Mouse (Mus musculus): ENCODE results near the gene Herc2. TPM values are rescaled to one million over a fixed set of nuclear protein-coding genes. Genes with fewer than 3 reads are reported as not detected.

The Herc2 gene
- polyA plus RNA-seq, 1 experiment: 26.0 TPM

DNA sequence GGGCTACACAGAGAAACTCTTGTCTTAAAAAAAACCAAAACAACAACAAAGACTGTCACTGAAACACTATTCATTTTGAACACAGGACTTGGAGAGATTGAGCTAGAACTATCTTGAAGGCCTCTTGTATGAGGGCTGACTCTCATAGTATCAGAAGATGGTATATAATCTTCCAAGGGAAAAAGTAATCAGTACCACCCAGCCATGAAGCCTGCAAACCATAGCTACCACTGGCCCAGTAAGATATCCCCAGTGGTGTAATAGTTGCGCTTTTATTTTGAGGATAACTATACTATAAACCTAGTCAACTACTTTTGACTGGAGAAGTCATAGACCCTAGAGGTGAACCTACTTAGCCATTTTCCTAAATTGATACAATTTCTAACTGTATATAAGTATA, 16.6 kb downstream of the Herc2 start:
- no peak for DNase-seq (ENCODE audit: low spot score)

DNA sequence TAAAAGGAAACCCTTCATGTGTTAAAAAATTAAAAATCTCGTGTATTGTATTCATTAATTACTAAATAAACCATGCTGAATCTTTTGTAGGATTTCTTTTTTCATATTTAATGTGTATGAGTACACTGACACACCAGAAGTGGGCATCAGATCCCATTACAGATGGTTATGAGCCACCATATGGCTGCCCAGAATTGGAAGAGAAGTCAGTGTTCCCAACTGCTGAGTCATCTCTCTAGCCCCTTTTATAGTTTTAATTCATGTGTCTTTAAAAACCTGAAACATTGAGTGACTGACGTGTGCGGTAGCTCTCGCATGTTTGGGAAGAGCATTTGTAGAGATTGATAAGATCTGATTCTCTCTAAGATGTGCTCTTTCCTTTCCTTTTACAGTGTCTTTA, 21.7 kb downstream of the Herc2 start:
- no peak for DNase-seq (ENCODE audit: low spot score)

DNA sequence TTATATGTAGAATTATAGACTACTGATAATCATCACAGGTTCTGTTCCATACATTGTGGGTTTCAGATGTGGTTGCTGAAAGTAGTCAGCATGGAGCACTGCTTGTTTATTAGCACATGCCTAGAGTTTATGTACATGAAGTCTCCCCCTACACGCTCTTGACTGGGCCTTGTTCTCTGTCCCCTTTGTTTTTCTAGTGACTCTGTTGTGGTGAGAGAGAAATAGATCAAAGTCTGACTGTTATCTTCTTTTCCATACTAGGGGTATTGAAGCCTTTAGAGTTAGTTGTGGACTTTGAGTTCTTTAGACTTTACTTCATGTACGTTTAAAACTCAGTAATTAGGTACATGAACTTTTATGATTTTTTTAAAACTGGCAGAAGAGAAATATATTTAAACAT, 33.0 kb downstream of the Herc2 start:
- no peak for DNase-seq (ENCODE audit: low spot score)

DNA sequence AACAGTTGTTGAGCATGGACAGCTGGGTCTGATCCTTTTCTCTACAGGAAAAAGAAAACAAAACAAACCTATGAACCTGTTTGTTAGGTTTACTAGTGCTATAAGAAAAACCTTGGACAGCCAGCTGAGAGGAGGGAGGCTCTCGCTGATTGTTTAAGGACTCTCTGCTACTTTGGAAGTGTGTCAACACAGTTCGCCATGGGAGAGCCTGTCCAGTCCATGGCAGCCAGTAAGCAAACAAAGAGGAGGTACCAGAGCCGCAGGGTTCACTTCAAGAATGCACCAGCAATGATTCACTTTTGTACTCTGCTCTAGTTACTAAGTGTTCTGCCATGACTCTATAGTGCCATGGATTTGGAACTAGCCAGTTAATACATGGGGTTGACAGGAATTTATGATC, 39.1 kb downstream of the Herc2 start:
- DNase-seq (ENCODE audit: low spot score): no peak

DNA sequence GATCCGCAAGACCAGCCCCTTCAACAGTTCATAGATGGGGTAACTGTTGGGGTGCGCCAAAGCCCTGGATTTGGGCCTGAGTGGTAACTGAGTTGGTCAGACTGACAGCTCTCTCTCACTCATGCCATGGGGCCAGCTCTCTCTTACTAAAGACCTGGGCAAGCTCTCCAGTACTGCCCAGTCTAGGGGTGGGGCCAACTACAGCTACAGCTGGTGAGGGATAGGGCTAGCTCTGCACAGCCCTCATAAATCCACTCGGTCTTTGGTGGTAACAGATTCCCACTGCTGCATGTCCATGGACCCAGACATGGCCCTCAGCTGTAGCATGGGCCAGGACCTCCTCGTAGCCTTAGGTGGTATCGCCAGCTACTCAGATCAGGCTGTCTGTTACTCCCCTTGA, 41.4 kb downstream of the Herc2 start:
- no peak for DNase-seq (ENCODE audit: low spot score)

DNA sequence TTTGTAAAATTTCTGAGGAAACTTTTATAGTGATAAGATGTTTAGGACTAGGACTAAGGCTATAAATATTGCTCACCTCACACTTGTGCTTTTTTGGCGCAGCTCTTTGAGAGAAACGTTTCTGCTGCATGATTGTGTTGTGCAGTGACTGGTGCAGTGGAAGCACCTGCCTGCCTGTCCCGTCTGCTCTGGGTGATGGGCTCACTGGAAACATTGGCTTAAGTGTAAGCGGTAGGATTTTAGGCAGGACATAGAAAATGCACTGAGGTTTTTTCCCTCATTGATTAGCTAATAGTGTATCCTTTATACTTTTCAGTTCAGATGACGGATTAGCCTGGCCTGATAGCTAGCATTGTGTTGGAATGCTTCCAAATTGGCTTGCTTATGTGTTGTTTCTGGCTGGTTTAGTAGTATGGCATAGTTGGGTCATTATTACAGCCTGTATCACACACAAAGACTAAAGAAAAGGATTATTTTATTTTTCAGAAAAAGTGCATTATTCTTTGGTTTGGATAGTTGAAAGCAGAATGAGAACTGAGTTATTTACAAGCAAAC, 52.4 kb downstream of the Herc2 start:
- DNase-seq (ENCODE audit: low spot score): no peak

DNA sequence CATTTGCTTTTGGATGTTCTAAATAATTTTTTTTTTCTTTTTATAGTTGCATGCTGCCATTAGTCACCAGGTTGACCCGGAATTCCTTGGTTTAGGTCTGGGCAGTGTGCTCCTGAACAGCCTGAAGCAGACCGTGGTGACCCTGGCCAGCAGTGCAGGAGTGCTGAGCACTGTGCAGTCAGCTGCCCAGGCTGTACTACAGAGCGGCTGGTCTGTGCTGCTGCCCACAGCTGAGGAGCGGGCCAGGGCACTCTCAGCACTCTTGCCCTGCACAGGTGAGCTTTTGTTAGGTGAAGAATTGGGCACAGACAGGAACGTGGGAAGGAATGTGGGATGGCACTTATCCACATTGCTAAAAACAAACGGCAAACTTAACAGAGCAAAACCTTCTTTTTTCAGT, 63.0 kb downstream of the Herc2 start:
- no peak for DNase-seq (ENCODE audit: low spot score)

DNA sequence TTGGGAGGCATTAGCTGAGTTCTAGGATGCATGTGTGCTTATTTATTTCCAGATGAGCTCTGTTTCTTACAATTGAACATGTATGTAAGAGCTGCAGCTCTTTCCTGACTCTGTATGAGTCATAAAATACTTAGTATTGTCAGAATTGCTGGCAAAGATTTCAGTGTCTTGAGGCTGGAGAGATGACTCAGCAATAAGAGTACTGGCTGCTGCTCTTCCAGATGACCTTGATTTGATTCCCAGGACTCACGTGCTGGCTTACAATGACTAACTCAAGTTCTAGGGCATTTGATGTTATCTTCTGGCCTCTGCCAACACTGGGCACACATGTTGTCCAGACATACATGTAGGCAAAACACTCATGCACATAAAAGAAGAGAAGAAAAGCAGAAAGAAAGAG, 64.2 kb downstream of the Herc2 start:
- DNase-seq (ENCODE audit: low spot score): no peak

DNA sequence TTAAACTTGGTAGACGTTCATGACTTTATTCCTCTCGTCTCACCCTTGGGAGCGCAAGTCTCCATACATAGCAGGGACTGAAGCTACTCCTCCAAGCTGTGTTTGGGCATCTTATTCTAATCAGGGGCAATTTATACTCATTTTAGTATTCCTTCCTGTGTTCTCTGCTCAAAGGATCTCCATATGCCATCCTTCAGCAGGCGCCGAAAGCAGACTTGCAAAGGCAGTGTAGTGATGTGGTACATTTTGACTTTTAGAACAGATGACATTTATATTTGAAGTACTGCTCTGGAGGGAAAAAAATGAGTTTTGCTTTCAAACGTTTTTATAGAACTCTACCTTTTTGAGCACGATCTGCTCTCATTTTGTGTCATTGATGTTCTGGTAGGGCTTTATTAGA, 71.0 kb downstream of the Herc2 start:
- DNase-seq (ENCODE audit: low spot score): no peak

DNA sequence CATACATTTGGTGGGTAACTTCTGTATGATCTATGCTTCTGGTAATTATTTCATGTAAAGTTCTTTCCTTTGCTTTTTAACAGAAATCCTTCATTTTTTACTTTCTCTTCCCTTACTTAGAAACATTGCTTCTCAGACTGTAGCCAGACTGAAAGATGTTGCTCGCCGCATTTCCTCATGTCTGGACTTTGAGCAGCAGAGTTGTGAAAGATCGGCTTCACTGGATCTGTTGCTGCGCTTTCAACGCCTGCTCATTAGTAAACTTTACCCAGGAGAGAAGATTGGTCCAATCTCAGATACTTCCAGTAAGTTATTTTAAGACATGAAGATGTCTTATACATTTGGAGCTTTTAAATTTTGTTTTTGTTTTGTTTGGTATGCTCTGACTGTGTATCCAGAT, 71.4 kb downstream of the Herc2 start:
- no peak for DNase-seq (ENCODE audit: low spot score)

DNA sequence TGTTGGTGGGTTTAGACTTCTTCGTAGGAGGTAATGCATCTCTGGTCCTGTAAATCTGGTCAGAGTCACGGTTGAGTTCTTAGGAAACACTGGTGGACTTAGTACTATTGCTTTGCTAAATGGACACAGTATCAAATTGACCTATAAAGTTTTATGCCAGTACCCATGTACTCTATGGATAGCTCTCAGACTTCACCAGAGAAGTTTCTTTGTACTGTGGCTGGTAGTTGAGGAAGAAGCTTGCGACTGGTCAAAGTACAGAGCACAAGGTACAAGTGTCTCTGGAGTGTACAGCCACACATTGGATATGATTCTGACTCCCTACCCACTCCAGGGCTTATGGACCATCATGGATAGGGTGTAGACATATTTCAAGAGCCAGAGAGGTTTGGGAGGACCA, 78.1 kb downstream of the Herc2 start:
- no peak for DNase-seq (ENCODE audit: low spot score)

DNA sequence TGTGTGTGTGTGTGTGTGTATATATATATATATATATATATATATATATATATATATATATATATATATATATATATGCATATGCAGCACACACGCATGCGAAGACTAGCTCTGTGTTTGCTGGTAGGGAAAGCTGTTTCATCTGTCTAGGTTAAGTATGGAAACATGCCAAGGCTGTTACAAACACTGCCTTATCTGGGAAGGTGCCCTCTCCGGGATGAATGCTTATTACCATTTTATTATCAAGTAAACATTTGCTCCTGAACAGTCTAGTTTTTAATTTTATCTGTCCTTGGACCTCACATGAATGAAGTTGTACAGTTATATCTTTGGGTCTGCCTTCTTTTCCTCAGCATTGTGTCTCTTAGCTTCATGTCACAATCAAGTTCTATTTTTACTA, 79.6 kb downstream of the Herc2 start:
- no peak for DNase-seq (ENCODE audit: low spot score)

DNA sequence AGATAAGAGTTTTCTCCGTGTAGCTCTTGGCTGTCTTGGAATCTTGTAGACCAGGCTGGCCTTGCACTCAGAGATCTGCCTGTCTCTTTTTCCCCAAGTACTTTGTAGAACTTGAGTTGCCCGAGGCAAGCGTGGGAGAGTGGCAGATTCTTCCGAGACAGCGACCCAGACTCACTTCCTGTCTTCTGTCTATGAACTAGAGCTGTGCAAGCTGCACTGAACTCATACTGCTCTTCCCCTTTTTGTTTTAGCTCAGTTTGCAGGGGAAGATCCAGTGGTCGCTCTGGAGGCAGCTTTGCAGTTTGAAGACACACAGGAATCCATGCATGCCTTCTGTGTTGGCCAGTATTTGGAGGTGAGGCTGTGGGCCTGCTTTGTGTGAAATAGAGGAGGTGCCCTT, 81.6 kb downstream of the Herc2 start:
- DNase-seq (ENCODE audit: low spot score): no peak

DNA sequence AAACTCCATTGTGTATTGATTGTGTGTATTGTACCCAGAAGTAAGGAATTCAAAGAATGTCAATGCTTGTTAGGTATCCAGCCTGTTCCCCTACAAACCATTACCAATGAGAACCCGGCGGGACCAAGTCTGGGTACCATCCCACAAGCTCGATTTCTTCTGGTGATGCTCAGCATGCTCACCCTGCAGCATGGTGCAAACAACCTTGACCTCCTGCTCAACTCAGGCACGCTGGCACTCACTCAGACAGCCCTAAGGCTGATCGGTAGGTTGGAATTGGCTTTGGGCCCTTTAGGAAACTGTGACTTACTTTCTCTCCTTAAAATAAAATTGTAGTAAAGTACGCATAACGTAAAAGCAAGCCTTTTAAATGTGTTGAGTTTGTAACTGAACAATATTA, 88.7 kb downstream of the Herc2 start:
- no peak for DNase-seq (ENCODE audit: low spot score)

DNA sequence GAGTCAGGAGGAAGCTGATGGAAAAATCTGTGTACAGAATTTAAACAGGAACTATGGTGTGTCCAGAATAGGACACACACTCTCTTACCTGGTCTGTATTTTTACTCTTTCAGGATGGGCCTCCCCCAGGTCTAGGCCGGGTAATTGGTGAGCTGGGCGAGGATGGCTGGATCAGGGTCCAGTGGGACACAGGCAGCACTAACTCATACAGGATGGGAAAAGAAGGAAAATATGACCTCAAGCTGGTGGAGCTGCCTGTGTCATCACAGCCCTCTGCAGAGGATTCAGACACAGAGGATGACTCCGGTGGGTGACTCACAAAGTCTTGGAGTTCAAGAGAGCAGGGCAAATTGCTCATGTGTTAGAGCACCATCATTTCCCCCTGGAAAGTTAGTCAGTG, 96.4 kb downstream of the Herc2 start:
- DNase-seq (ENCODE audit: low spot score): no peak

DNA sequence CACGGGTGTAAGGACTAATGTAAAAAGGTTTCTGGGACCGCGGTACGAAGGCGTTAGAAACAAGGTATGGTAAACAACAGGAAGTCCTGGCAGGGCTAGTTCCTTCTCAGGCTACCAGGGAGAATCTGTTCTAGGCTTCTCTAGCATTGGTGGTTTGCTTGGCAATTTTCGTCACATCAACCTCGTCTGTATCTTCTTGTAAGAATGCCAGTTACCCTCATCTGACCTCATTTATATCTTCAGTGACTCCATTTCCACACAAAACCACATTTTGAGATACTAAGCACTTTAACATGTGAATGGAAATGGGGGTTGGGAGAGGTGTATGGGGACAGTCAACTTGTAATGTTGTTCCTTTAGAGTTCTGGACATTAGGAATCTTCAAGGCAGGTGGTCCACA, 98.9 kb downstream of the Herc2 start:
- DNase-seq (ENCODE audit: low spot score): no peak

DNA sequence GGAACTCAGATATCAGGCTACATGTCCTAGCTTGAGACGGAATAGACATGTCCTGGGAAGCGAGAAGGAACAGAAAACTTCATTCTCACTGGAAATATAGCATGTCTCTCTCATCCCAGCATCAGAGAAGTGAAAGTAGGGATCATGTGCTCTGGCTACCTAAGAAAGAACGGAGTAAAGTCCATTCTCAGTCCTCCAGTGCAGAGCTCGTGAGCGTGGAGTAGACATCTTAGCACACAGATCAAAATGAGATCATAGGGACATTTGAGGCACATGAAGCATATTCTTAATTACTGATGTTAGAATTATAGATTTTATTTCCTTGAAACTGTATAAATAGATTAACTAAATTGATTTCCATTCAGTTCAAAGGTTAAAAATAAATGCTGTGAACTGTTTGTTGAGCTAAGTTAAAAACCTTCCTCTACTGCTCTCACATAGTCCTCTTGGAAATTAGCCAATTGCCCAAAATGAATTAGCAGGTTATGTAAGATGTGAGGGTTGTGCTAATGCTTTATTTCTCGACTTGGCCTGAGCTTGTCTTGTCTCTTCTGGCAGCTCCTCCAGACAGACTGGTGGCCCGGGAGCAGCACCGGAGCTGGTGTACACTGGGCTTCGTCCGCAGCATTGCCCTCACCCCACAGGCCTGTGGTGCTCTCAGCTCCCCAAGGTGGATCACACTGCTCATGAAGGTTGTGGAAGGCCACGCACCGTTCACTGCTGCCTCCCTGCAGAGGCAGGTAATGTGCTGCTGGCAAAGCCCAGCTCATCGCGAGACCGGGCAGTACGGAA, 102.1 kb downstream of the Herc2 start:
- no peak for DNase-seq (ENCODE audit: low spot score)

DNA sequence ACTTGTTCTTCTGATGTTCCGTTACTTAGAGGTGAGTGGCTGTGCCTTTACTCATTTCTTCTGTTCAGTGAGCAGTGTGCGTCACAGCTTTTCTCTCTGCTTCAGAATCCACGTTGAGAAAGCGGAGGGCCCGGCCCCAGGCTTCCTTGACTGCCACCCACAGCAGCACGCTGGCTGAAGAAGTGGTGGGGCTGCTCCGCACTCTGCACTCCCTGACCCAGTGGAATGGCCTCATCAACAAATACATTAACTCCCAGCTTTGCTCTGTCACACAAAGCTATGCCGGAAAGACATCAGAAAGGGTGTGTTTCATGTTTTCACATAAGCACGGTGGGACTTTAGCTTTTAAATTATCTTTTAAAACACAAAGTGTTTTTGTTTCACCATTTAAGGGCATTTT, 103.2 kb downstream of the Herc2 start:
- DNase-seq (ENCODE audit: low spot score): no peak

DNA sequence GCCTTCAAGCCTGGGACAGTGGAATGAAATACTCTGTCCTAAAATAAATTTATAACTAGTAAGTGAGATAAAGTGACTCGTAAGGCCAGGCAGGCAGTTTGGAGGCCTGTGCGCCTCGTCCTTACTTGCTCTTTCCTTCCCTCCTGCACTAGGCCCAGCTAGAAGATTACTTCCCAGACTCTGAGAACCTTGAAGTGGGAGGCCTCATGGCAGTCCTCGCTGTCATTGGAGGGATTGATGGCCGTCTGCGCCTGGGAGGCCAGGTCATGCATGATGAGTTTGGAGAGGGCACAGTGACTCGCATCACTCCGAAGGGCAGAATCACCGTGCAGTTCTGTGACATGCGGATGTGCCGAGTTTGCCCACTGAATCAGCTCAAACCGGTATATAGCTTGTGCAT, 103.6 kb downstream of the Herc2 start:
- no peak for DNase-seq (ENCODE audit: low spot score)

DNA sequence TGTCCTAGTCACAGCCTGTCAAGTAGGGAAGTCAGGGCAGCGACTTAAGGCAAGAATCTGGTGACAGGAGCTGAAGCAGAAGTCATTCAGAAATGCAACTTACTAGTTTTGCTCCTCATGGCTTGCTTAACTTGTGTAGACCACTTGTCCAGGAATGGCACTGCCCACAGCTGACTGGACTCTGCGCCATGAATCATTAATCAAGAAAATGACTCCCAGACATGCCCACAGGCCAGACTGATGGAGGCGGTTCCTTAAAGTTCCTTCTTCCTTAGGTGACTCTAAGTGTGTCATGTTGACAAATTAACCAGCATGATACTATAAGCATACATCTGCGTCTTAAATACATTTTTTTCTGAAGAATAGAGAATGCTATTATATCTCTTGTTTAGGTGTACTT, 113.3 kb downstream of the Herc2 start:
- DNase-seq (ENCODE audit: low spot score): no peak

DNA sequence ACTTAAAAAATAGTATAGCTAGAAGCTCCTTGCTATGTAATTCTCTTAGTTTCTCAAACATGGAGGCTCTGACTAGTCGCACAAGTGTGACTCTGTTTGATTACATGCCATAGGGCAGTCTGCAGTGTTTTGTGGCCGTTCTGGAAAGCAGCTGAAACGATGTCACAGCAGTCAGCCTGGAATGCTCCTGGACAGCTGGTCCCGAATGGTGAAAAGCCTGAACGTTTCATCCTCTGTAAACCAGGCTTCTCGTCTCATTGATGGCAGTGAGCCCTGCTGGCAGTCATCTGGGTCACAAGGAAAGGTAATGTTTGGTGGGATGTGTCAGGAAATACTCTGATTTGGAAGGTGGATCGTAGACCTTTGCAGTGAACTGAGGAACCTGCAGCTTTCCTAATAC, 118.7 kb downstream of the Herc2 start:
- no peak for DNase-seq (ENCODE audit: low spot score)

DNA sequence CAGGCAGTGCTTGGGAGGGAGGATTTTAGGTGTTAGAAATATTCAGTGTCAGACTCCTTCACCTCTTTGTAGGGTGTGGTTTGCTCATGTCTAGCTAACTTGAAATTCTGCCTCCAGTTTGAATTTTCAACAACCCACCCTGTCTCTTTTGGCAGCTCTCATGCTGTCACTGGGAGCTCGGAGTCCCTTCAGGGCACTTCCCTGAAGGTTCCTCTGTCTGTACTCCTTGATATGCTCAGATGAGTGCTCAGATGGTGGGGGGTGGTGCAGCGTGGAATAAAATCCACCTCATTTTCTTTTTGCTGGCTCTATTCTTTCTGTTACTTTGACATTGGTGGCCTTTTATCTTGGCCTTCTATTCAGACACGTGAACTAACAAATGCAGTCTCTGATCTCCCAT, 127.4 kb downstream of the Herc2 start:
- no peak for DNase-seq (ENCODE audit: low spot score)

DNA sequence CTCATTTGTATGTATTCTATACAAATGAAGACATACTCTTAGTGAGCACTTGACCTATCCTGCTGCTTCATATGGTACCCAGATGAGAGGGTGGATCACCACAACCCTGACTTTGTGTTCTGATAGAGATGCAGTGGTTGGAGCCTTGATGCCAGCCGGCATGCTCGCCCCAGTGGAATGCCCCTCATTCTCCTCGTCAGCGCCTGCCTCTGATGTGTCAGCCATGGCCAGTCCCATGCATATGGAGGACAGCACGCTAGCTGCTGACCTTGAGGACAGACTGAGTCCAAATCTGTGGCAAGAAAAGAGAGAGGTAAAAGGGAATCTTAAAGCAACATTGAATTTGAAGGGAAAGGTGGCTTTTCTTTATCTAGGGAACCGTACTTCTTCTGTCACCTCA, 141.0 kb downstream of the Herc2 start:
- DNase-seq (ENCODE audit: low spot score): no peak

DNA sequence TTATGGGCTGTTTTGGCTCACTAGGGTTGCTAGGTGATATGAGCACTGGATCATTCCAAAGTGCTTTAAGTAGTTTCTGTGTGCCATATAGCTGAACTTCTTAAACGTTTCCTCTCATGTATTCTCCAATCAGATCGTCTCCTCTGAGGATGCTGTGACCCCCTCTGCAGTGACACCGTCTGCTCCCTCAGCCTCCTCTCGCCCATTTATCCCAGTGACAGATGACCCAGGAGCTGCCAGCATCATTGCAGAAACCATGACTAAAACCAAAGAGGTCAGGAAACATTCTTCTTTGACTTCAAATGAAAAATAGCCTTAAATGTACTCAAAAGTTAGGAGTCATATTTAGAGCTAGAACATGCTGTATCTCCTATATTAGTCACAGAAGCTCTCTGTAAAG, 141.7 kb downstream of the Herc2 start:
- DNase-seq (ENCODE audit: low spot score): no peak

All from urinary bladder, adult 2 months (tissue).